Mouse (Mus musculus) adrenal gland, postnatal 0 days (tissue): ENCODE measurements around the gene Hspb2. TPM values are rescaled to one million over a fixed set of nuclear protein-coding genes. Genes with fewer than 3 reads are reported as not detected.

Source experiments
- polyA plus RNA-seq: library from polyadenylated mRNA; unstranded; fragments of >200 nt; fragmentation: Nextera tagmentation; extraction: Ambion mirVana; gene quantifications from 2 replicates; pipeline ENCODE4 v1.2.1, GENCODE M21; 2015

Gene Hspb2
- polyA plus RNA-seq: 14.4 and 35.5 TPM in 2 replicates

DNA sequence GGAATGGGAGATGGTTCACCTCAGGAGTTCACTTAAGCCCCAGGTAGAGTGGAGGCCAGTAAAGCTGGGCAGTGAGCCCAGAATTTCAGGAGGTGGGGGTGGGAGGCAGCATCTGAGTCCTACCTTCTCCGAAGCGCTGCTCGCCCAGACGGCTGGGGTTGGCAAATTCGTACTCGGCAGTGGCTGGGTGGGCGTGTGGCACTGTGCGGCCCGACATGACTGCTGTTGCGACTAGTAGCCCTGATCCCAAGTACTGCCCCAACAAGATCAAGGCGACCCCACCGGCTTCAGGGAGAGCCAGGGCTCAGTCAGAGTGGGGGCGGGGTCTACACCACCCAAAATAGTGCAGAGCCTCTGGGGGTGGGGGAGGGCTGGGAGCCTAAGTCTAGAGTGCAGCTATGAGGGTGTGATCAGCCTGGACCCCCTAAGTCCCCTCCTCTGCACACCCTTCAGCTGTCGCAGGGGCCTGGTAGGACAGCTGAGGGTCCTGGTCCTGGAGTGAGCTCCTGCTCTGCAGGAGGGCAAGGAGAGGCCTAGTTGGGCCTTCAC lies at the start of gene Hspb2:
Gene Hspb2 (minus strand): TSS at position 301 of the 549 bp plus-strand sequence.

DNA sequence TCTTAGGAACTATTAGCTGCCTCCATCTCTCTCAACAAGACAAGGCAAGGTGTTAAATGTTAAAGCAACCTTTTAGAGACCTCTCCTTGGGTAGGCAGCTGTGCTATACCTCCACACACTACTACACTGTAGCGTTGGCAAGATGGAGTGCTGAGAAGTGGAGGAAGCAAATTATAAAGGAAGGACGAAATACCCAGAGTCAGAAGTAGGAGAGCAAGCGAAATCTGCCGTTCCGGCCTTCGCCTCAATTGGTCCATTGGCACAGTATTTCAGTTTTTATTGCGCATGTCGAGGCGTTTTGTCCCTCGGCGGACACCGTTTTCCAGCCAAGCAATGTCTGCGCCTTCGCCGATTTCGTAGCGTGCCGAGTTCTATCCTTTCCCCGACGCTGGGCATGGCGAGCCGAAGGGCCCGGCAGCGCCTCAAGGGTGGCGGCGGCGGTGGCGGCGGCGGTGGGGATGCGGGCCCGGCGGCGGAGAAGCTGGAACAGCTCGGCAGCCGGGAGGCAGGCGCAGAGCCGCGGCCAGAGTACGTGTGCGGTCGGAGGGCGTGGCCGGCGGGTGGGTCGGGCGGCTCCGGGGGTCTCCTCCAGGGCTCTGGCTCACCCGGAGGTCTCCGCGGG lies 22.9 kb upstream of the Hspb2 start, which contains the start of the genes Alg9 and 1110032A03Rik:
Gene Alg9 (plus strand): TSS at position 29 of the 622 bp plus-strand sequence.
Gene 1110032A03Rik (minus strand): TSS at position 530 of the 622 bp plus-strand sequence.

DNA sequence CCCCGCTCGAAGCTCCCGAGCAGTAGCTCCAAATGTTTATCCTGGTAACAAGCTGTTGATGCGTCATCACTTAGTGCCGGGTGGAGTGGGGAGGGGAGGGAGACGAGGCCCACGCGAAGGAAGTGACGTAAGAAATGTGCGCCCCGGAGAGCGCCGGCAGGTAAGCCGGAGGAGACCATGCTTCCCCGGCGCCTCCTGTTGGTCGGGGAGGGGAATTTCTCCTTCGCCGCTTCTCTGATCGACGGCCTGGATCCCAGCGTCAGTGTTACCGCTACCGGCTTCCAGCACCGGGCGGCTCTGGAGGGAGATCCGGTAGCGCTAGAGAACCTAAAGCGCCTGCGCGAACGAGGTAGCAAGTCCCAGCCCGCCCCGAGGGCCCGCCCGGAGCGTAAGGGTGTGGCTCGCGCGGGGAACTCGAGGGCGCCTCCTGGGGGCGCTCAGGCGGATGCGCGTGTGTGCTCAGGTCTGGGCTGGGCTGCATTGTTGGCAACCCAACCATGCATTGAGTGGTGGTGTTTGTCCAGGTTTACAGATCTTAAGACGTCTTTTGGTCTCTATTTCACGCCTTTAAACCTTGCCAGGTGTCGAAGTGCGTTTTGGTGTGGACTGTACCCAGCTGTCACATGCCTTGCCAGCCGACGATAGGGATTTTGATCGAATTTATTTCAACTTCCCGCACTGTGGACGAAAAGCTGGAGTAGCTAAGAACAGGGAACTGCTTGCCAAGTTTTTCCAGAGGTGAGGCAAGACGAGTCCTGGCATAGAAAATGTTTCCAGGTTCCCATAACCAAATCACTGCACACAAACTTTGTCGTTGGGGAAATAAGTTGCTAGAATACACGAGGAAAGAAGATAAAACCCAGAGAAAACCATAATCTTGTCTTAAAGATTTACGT lies 16.2 kb upstream of the Hspb2 start, which contains the start of gene Fdxacb1:
Gene Fdxacb1 (plus strand): TSS at position 130 of the 896 bp plus-strand sequence.

DNA sequence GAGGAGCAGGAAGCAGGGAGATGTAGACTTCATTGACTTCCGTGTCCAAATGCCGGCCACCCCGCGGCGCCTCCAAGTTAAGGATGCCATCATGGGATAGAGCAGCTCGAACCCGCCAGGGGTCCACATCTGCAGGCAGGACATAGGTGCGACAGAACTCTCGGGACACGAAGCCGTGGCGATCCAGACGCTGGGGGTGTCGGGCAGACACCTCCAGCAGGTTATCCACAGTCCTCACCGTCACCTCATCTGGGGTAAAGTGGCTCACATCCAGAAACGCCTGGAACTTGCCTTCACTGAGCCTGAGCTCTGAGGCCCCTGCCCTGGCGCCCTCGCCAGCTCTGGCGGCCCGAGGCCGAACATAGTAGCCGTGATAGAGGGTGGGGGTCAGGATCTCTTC lies 831 bp downstream of the Hspb2 start, which contains the start of gene Cryab:
Gene Cryab (plus strand): TSS at position 3 of the 400 bp plus-strand sequence.

DNA sequence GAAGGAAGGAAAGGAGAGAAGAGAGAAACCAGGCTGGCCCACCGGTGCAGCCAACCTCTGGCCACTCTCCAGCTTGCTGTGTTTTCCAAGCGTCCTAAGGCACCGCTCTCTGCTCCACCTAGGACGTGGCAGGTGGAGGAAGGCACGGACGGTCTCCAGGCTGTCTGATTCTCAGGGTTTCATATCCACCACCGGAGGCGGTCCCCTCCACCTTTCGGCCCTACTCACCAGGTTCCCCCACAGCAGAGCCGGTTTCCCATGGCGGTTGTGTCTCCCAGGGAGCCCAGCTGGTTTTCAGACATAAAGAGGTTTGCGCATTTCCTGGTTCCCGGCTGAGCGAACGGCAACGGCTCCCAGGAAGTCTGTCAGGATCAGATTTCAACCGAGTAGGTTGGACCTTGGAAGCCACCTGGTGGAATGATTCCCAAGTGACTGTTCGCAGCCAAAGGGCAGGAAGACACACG lies 5.9 kb downstream of the Hspb2 start, which contains the start of gene 2310030G06Rik:
Gene 2310030G06Rik (minus strand): TSS at position 323 of the 464 bp plus-strand sequence.

DNA sequence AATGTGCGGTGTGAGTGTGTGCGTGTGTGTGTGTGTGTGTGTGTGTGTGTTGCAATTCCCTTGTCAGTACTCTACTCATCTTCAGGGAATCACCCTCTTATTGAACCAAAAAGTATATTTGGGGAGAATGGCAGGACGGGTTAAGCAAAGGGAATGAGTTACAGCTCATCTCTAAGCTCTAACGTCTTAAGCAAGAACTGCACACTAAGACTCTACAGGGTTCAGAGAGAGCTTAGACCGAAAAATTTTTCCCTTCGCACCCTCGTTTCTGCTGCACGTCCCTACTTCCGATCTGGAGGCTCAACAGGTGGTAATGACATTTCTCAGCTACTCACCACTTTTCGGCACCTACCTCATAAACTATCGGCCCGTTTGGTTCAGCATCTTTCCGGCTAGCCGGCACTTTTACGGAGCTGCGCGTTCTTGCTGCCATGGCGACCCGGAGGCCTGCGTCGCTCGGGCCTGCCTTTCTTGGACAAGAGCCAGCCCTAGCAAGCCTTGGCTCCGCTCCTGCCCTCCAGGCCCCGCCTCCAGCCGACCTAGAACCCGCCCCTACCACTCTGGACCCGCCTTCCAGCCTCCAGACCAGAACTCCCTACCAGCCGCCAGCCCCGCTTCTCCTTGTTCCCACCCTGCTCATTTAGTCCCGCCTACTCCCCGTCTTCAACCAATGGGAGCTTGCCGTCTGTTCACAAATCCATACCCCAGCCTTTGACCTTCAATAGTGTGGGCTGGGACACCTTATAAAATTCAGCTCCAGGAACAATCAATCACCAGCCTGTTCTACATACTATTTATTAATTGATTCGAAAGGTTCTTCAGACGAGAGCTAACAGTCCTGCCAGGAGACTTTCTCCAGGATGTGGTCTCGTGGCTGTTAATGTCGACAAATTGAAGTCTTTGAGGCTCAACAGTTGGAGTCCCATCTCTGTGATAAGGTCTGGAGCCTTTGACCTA lies 13.0 kb downstream of the Hspb2 start, which contains the start of gene Dixdc1:
Gene Dixdc1 (minus strand): TSS at position 604 of the 957 bp plus-strand sequence.

Other genes with a start within 250 kb of the Hspb2 start
- gene Pts, start 223.6 kb downstream of the Hspb2 start, polyA plus RNA-seq: 157 and 177 TPM in 2 replicates
- gene Il18, start 197.5 kb downstream of the Hspb2 start, polyA plus RNA-seq: 17.3 and 23.0 TPM in 2 replicates
- 0.28 and 0.36 TPM in 2 replicates for gene Bco2, start 197.2 kb downstream of the Hspb2 start, polyA plus RNA-seq
- not detected in 2 replicates for gene Tex12, start 191.0 kb downstream of the Hspb2 start, polyA plus RNA-seq
- 387 and 421 TPM in 2 replicates for gene Sdhd, start 148.5 kb downstream of the Hspb2 start, polyA plus RNA-seq
- 516 and 1,009 TPM in 2 replicates for gene Timm8b, start 148.4 kb downstream of the Hspb2 start, polyA plus RNA-seq
- gene Pih1d2, start 135.0 kb downstream of the Hspb2 start, polyA plus RNA-seq: 4.1 and 4.4 TPM in 2 replicates
- 20.6 and 22.3 TPM in 2 replicates for gene Nkapd1, start 134.9 kb downstream of the Hspb2 start, polyA plus RNA-seq
- gene Dlat, start 92.6 kb downstream of the Hspb2 start, polyA plus RNA-seq: 33.7 and 50.9 TPM in 2 replicates
- 6.4 and 10.8 TPM in 2 replicates for gene Dixdc1, start 12.8 kb downstream of the Hspb2 start, polyA plus RNA-seq
- gene 2310030G06Rik, start 5.8 kb downstream of the Hspb2 start, polyA plus RNA-seq: 11.2 and 17.0 TPM in 2 replicates
- 112 and 178 TPM in 2 replicates for gene Cryab, start 1.0 kb downstream of the Hspb2 start, polyA plus RNA-seq
- gene Fdxacb1, start 15.9 kb upstream of the Hspb2 start, polyA plus RNA-seq: 7.8 and 9.9 TPM in 2 replicates
- 18.2 and 22.4 TPM in 2 replicates for gene Alg9, start 22.7 kb upstream of the Hspb2 start, polyA plus RNA-seq
- gene 1110032A03Rik, start 23.2 kb upstream of the Hspb2 start, polyA plus RNA-seq: 91.2 and 102 TPM in 2 replicates
- gene Ppp2r1b, start 92.9 kb upstream of the Hspb2 start, polyA plus RNA-seq: 14.4 and 22.7 TPM in 2 replicates